Mouse (Mus musculus): ENCODE results near the gene Tgfbi. TPM values are rescaled to one million over a fixed set of nuclear protein-coding genes. Genes with fewer than 3 reads are reported as not detected.

The Tgfbi gene
- polyA plus RNA-seq, 1 experiment from 2014 or later = 183 TPM

GRCm38 (mm10) chr13:56641746-56642145, 32.4 kb downstream of the Tgfbi start:
- Histone ChIP-seq H3K4me1 (replicated peaks; ENCODE audit: control insufficient read depth, insufficient read depth, low read length) (peaks cover 10% of the 10 kb centered on the region), H3K4me3 (ENCODE audit: low read length) (no peak overlapping the region), H3K9ac (ENCODE audit: low read length) (no peak overlapping the region), H3K27me3 (ENCODE audit: control insufficient read depth, insufficient read depth, low read depth, low read length) (no peaks in the 10 kb centered on the region), H3K27ac (ENCODE audit: low read length) (no peak overlapping the region), H3K4me2 (ENCODE audit: low read depth, low read length) (no peak overlapping the region), H3K36me3 (ENCODE audit: control insufficient read depth, insufficient read depth, low read length) (no peaks in the 10 kb centered on the region), H3K9me3 (ENCODE audit: control insufficient read depth, low read length) (no peaks in the 10 kb centered on the region)
- WGBS = 84% methylated on average over 2 of the region's 2 CpGs
- peak; percentile 55; the same call in 1 of the 2 replicates for ATAC-seq (ENCODE audit: low read depth)

GRCm38 (mm10) chr13:56644031-56644430, 34.7 kb downstream of the Tgfbi start:
- H3K4me3 ChIP-seq (ENCODE audit: low read length) = no peak overlapping the region
- WGBS = 71% methylated on average over 3 of the region's 3 CpGs

GRCm38 (mm10) chr13:56645744-56646143, 36.4 kb downstream of the Tgfbi start:
- no peak overlapping the region for H3K27ac ChIP-seq (ENCODE audit: low read length)
- WGBS = 71% methylated on average over 6 of the region's 6 CpGs
- H3K4me2 ChIP-seq (ENCODE audit: low read depth, low read length) = no peak overlapping the region
- ATAC-seq (ENCODE audit: low read depth) = no peak
- no peak overlapping the region for H3K4me3 ChIP-seq (ENCODE audit: low read length)
- peaks cover 16% of the 10 kb centered on the region for H3K4me1 ChIP-seq (replicated peaks; ENCODE audit: control insufficient read depth, insufficient read depth, low read length)
- no peaks in the 10 kb centered on the region for H3K9me3 ChIP-seq (ENCODE audit: control insufficient read depth, low read length)
- no peaks in the 10 kb centered on the region for H3K36me3 ChIP-seq (ENCODE audit: control insufficient read depth, insufficient read depth, low read length)
- H3K9ac ChIP-seq (ENCODE audit: low read length) = no peak overlapping the region
- no peaks in the 10 kb centered on the region for H3K27me3 ChIP-seq (ENCODE audit: control insufficient read depth, insufficient read depth, low read depth, low read length)

More at GRCm38 (mm10) chr13:56644031-56644430, 34.7 kb downstream of the Tgfbi start:
- no peak overlapping the region for H3K4me2 ChIP-seq (ENCODE audit: low read depth, low read length)
- no peak for ATAC-seq (ENCODE audit: low read depth)
- H3K9ac ChIP-seq (ENCODE audit: low read length) = no peak overlapping the region
- H3K27ac ChIP-seq (ENCODE audit: low read length) = no peak overlapping the region
- no peaks in the 10 kb centered on the region for H3K36me3 ChIP-seq (ENCODE audit: control insufficient read depth, insufficient read depth, low read length)
- H3K27me3 ChIP-seq (ENCODE audit: control insufficient read depth, insufficient read depth, low read depth, low read length) = no peaks in the 10 kb centered on the region
- H3K4me1 ChIP-seq (replicated peaks; ENCODE audit: control insufficient read depth, insufficient read depth, low read length) = peaks cover 16% of the 10 kb centered on the region
- no peaks in the 10 kb centered on the region for H3K9me3 ChIP-seq (ENCODE audit: control insufficient read depth, low read length)

GRCm38 (mm10) chr13:56647597-56648405, 38.5 kb downstream of the Tgfbi start:
- Histone ChIP-seq H3K27ac (ENCODE audit: low read length) (peak overlapping the region; percentile 65), H3K36me3 (ENCODE audit: control insufficient read depth, insufficient read depth, low read length) (no peaks in the 10 kb centered on the region), H3K27me3 (ENCODE audit: control insufficient read depth, insufficient read depth, low read depth, low read length) (no peaks in the 10 kb centered on the region), H3K9me3 (ENCODE audit: control insufficient read depth, low read length) (no peaks in the 10 kb centered on the region), H3K9ac (ENCODE audit: low read length) (no peak overlapping the region), H3K4me1 (replicated peaks; ENCODE audit: control insufficient read depth, insufficient read depth, low read length) (peaks cover 16% of the 10 kb centered on the region), H3K4me2 (ENCODE audit: low read depth, low read length) (no peak overlapping the region), H3K4me3 (ENCODE audit: low read length) (no peak overlapping the region)
- WGBS = 36% methylated on average over 10 of the region's 10 CpGs
- peak; percentile 89 for ATAC-seq (ENCODE audit: low read depth)

- Histone ChIP-seq H3K27ac (ENCODE audit: low read length) (no peak overlapping the region), H3K27me3 (ENCODE audit: control insufficient read depth, insufficient read depth, low read depth, low read length) (no peaks in the 10 kb centered on the region), H3K4me2 (ENCODE audit: low read depth, low read length) (no peak overlapping the region), H3K9ac (ENCODE audit: low read length) (no peak overlapping the region), H3K36me3 (ENCODE audit: control insufficient read depth, insufficient read depth, low read length) (no peaks in the 10 kb centered on the region), H3K9me3 (ENCODE audit: control insufficient read depth, low read length) (no peaks in the 10 kb centered on the region), H3K4me3 (ENCODE audit: low read length) (no peak overlapping the region), H3K4me1 (replicated peaks; ENCODE audit: control insufficient read depth, insufficient read depth, low read length) (peaks cover 10% of the 10 kb centered on the region)
- 83% methylated on average over 2 of the region's 2 CpGs for WGBS
- no peak for ATAC-seq (ENCODE audit: low read depth)
These were observed 40.7 kb downstream of the Tgfbi start for GRCm38 (mm10) chr13:56650020-56650419.

- Histone ChIP-seq H3K4me2 (ENCODE audit: low read depth, low read length) (no peak overlapping the region), H3K36me3 (ENCODE audit: control insufficient read depth, insufficient read depth, low read length) (no peaks in the 10 kb centered on the region), H3K9me3 (ENCODE audit: control insufficient read depth, low read length) (no peaks in the 10 kb centered on the region), H3K9ac (ENCODE audit: low read length) (no peak overlapping the region), H3K4me1 (replicated peaks; ENCODE audit: control insufficient read depth, insufficient read depth, low read length) (peaks cover 12% of the 10 kb centered on the region), H3K27me3 (ENCODE audit: control insufficient read depth, insufficient read depth, low read depth, low read length) (no peaks in the 10 kb centered on the region), H3K4me3 (ENCODE audit: low read length) (no peak overlapping the region), H3K27ac (ENCODE audit: low read length) (no peak overlapping the region)
- WGBS = 46% methylated on average over 8 of the region's 8 CpGs
- ATAC-seq (ENCODE audit: low read depth) = no peak
These were observed 43.1 kb downstream of the Tgfbi start for GRCm38 (mm10) chr13:56652381-56652780.

- no peak overlapping the region for H3K4me2 ChIP-seq (ENCODE audit: low read depth, low read length)
- 65% methylated on average over 5 of the region's 5 CpGs for WGBS
- no peaks in the 10 kb centered on the region for H3K36me3 ChIP-seq (ENCODE audit: control insufficient read depth, insufficient read depth, low read length)
- ATAC-seq (ENCODE audit: low read depth) = no peak
- H3K9ac ChIP-seq (ENCODE audit: low read length) = no peak overlapping the region
- no peak overlapping the region for H3K27ac ChIP-seq (ENCODE audit: low read length)
- H3K27me3 ChIP-seq (ENCODE audit: control insufficient read depth, insufficient read depth, low read depth, low read length) = no peaks in the 10 kb centered on the region
- no peak overlapping the region for H3K4me3 ChIP-seq (ENCODE audit: low read length)
- no peaks in the 10 kb centered on the region for H3K9me3 ChIP-seq (ENCODE audit: control insufficient read depth, low read length)
- peaks cover 11% of the 10 kb centered on the region for H3K4me1 ChIP-seq (replicated peaks; ENCODE audit: control insufficient read depth, insufficient read depth, low read length)
These were observed 44.9 kb downstream of the Tgfbi start for GRCm38 (mm10) chr13:56654176-56654575.

GRCm38 (mm10) chr13:56657946-56658512, 48.7 kb downstream of the Tgfbi start:
- H3K27ac ChIP-seq (ENCODE audit: low read length) = peak overlapping the region; percentile 39; the same call in 1 of the 2 replicates
- WGBS = 26% methylated on average over 7 of the region's 7 CpGs
- no peaks in the 10 kb centered on the region for H3K9me3 ChIP-seq (ENCODE audit: control insufficient read depth, low read length)
- ATAC-seq (ENCODE audit: low read depth) = peak; percentile 46; the same call in 1 of the 2 replicates
- H3K36me3 ChIP-seq (ENCODE audit: control insufficient read depth, insufficient read depth, low read length) = no peaks in the 10 kb centered on the region
- no peak overlapping the region for H3K9ac ChIP-seq (ENCODE audit: low read length)
- peaks cover 17% of the 10 kb centered on the region for H3K4me1 ChIP-seq (replicated peaks; ENCODE audit: control insufficient read depth, insufficient read depth, low read length)
- H3K4me3 ChIP-seq (ENCODE audit: low read length) = no peak overlapping the region
- H3K27me3 ChIP-seq (ENCODE audit: control insufficient read depth, insufficient read depth, low read depth, low read length) = no peaks in the 10 kb centered on the region
- H3K4me2 ChIP-seq (ENCODE audit: low read depth, low read length) = no peak overlapping the region

- Histone ChIP-seq H3K4me1 (replicated peaks; ENCODE audit: control insufficient read depth, insufficient read depth, low read length) (peaks cover 17% of the 10 kb centered on the region), H3K4me3 (ENCODE audit: low read length) (no peak overlapping the region), H3K27ac (ENCODE audit: low read length) (peak overlapping the region; percentile 39; the same call in 1 of the 2 replicates), H3K9me3 (ENCODE audit: control insufficient read depth, low read length) (no peaks in the 10 kb centered on the region), H3K4me2 (ENCODE audit: low read depth, low read length) (no peak overlapping the region), H3K9ac (ENCODE audit: low read length) (no peak overlapping the region), H3K27me3 (ENCODE audit: control insufficient read depth, insufficient read depth, low read depth, low read length) (no peaks in the 10 kb centered on the region), H3K36me3 (ENCODE audit: control insufficient read depth, insufficient read depth, low read length) (no peaks in the 10 kb centered on the region)
- 51% methylated on average over 6 of the region's 6 CpGs for WGBS
- ATAC-seq (ENCODE audit: low read depth) = no peak
These were observed 49.6 kb downstream of the Tgfbi start for GRCm38 (mm10) chr13:56658931-56659330.

Measured in lung, embryonic 16.5 days (tissue).